Comparison of ENCODE assay signal across 9 mouse cellular contexts in the genomic region with DNA sequence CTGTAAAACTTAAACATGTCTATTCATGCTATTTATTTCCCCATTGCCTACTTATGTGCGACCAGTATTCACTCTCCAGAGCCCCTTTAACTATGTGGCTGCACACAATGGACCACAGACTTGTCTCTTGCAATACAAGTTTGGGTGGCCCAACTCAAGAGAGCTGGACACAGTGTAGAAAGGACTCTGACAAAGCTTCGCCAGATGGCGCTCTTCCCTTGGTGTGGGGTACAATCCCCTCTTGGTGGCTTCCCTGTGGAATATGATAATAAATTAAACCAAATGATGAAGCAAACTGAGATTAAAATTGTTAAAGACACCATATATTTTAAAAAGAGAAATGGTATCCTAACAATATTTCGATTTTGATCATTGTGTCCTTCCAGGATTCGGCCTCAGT.
DNase-seq lines count a peak whose midpoint lies in the region; ATAC-seq and TF ChIP-seq lines count a peak whose summit lies in the region.
"Had no signal": no experiment of that assay in that cellular context is flagged by ENCODE, and none has a peak within 500 bp of the region (broad histone marks: within the 10 kb centered on the region; RNA-seq: fewer than 3 reads in every experiment).

No protein-coding gene starts in this region.

- H3K4me1 ChIP-seq in kidney, embryonic 16.5 days (ENCODE audit: insufficient read depth, low read length), result no peaks in the 10 kb centered on the region
- no peaks in the 10 kb centered on the region for H3K4me1 ChIP-seq in hindbrain, postnatal 0 days (ENCODE audit: insufficient read depth, low read length)
- H3K4me1 ChIP-seq: liver, embryonic 15.5 days had no signal

- DNase-seq in adrenal gland, postnatal 14 days, result peak; percentile 10
- DNase-seq in adrenal gland, postnatal 4 days (ENCODE audit: low spot score in 2 of 2), result no peak
- DNase-seq in kidney, postnatal 10 days, result peak; percentile 67
- peak; percentile 0 for DNase-seq in Muller cell, postnatal 12 days (ENCODE audit: inconsistent ontology term)
- peak; percentile 61 for DNase-seq in hindbrain, postnatal 0 days (ENCODE audit: low spot score)
- no peak for DNase-seq in thymus, adult 18-20 months
- DNase-seq in frontal cortex, postnatal 25 days (ENCODE audit: low spot score in 2 of 2), result no peak

- H3K9me3 ChIP-seq in kidney, embryonic 16.5 days (ENCODE audit: low read length), result no peaks in the 10 kb centered on the region
- no peaks in the 10 kb centered on the region for H3K9me3 ChIP-seq in hindbrain, postnatal 0 days (ENCODE audit: low read length)
- H3K9me3 ChIP-seq: liver, embryonic 15.5 days had no signal

- no peaks in the 10 kb centered on the region for H3K36me3 ChIP-seq in kidney, embryonic 16.5 days (ENCODE audit: insufficient read depth, low read length)
- H3K36me3 ChIP-seq in hindbrain, postnatal 0 days (ENCODE audit: insufficient read depth, low read length), result no peaks in the 10 kb centered on the region
- H3K36me3 ChIP-seq: liver, embryonic 15.5 days had no signal

- peak; percentile 58 for TF ChIP-seq CTCF in hindbrain, postnatal 0 days (IDR thresholded peaks at IDR 0.05; ENCODE audit: low read depth)

- H3K4me3 ChIP-seq in kidney, embryonic 16.5 days (ENCODE audit: low read length), result no peak overlapping the region
- H3K4me3 ChIP-seq in hindbrain, postnatal 0 days (ENCODE audit: low read length), result no peak overlapping the region
- H3K4me3 ChIP-seq: liver, embryonic 15.5 days had no signal

- 63% methylated on average over 5 of the region's 5 CpGs for WGBS in kidney, embryonic 16.5 days
- 58% methylated on average over 5 of the region's 5 CpGs for whole genome bisulfite sequencing in hindbrain, postnatal 0 days

- no peak overlapping the region for H3K9ac ChIP-seq in kidney, embryonic 16.5 days (replicated peaks; ENCODE audit: low read length)
- H3K9ac ChIP-seq in hindbrain, postnatal 0 days (replicated peaks; ENCODE audit: low read length), result no peak overlapping the region
- H3K9ac ChIP-seq: liver, embryonic 15.5 days had no signal

- H3K27ac ChIP-seq in kidney, embryonic 16.5 days (ENCODE audit: low read length), result no peak overlapping the region
- H3K27ac ChIP-seq in hindbrain, postnatal 0 days, result no peak overlapping the region
- H3K27ac ChIP-seq: liver, embryonic 15.5 days had no signal

- ATAC-seq in kidney, embryonic 16.5 days (ENCODE audit: low FRiP score, low TSS enrichment), result no peak
- ATAC-seq in hindbrain, postnatal 0 days, result no peak

- H3K4me2 ChIP-seq in kidney, embryonic 16.5 days (replicated peaks; ENCODE audit: low read depth, low read length), result no peak overlapping the region
- no peak overlapping the region for H3K4me2 ChIP-seq in hindbrain, postnatal 0 days (ENCODE audit: low read depth, low read length)
- H3K4me2 ChIP-seq: liver, embryonic 15.5 days had no signal

- H3K27me3 ChIP-seq in kidney, embryonic 16.5 days (ENCODE audit: insufficient read depth, low read length), result no peaks in the 10 kb centered on the region
- no peaks in the 10 kb centered on the region for H3K27me3 ChIP-seq in hindbrain, postnatal 0 days (ENCODE audit: insufficient read depth, low read length)
- H3K27me3 ChIP-seq: liver, embryonic 15.5 days had no signal

Comparison
In these comparisons a context has a peak if more than half of its experiments do, and no peak if none do; other contexts are left out.
1. DNase-seq: peak in adrenal gland, postnatal 14 days (single experiment), kidney, postnatal 10 days (single experiment), Muller cell, postnatal 12 days (single experiment) and hindbrain, postnatal 0 days (single experiment); none in adrenal gland, postnatal 4 days (0 of 2), thymus, adult 18-20 months (0 of 2) and frontal cortex, postnatal 25 days (0 of 2).